Mouse (Mus musculus): ENCODE data around the gene Ube2t. TPM values are rescaled to one million over a fixed set of nuclear protein-coding genes. Genes with fewer than 3 reads are reported as not detected.
A peak's percentile ranks its signal among the peaks of the same experiment; 100 is the strongest.

Ube2t gene
- polyA plus RNA-seq, 1 experiment from 2014 or later: 42.5 TPM

DNA sequence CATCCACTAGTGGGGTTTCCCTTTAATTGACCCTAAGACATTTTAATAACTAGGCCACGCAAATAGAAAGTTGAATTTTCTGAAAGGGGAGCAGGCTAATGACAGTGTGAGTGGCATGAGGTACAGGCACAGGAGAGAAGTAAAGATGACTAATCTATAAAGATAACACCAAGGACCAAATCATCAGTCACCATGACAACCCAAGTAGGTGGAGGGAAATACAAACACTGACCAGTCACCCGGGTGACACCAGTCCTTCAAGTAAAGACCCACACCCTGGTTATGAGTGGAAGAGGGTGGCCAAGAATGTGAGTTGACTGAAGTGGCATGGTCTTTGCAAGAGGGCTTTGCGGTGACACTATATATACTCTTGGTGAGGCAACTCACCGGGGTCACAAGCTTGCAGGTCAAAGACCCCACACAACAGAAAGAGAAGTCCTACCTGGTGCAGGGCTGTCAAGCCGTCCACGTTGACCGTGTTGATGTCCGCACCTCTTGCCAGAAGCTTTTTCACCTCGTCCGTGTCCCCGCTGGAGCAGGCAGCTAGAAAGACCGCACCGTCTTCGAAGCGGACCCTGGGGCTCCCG is 7.2 kb upstream of the Ube2t start:
- H3K27ac ChIP-seq (replicated peaks): peak overlapping the region; percentile 92
- peak overlapping the region; percentile 82 for H3K4me2 ChIP-seq
- H3K4me1 ChIP-seq: peaks cover 42% of the 10 kb centered on the region
- 3% methylated on average over 16 of the region's 16 CpGs for WGBS
- H3K9me3 ChIP-seq: no peaks in the 10 kb centered on the region
- peaks cover 5% of the 10 kb centered on the region; the same call in 1 of the 2 replicates for H3K36me3 ChIP-seq
- H3K4me3 ChIP-seq: peak overlapping the region; percentile 90
- H3K27me3 ChIP-seq (replicated peaks): no peaks in the 10 kb centered on the region
- ATAC-seq (ENCODE audit: extremely low read depth, insufficient number of reproducible peaks, low FRiP score, low TSS enrichment): no peak
- peak overlapping the region; percentile 95 for H3K9ac ChIP-seq

DNA sequence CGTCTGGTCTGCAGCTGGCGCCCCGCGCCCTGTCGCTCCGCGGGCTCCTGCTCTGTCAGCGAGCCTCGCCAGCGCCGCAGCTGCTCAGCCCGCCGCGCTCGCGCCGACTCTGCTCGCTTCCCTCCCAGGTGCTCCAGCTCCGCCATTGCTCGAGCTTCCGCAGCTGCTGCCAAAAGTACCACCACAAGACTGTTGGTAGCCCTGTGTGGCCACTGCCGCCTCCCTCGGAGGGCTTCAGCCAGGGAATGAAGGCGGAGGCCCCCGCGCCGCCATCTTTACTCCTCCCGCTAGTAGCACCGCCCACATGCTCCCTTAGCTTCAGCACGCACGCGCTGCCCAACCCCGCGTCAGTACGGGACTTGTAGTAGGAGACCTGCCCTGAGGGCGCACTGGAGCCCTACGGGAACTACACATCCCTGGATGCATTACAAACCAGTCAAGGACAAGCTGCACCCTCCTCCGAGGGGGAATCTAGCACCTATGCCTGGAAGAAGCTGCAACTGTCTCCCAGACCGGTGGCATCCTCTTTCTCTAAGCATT is 6.7 kb upstream of the Ube2t start, which contains the start of gene Ppp1r12b:
Ppp1r12b (minus strand) TSS at position 306 of the 540 bp plus-strand sequence.
- H3K4me3 ChIP-seq: peak within 1 kb of the TSS; percentile 90
- H3K9ac ChIP-seq: peak within 1 kb of the TSS; percentile 95
- H3K27ac ChIP-seq (replicated peaks): peak within 1 kb of the TSS; percentile 92
- peak within 1 kb of the TSS; percentile 82 for H3K4me2 ChIP-seq
- no peaks in the 10 kb centered on the region for H3K27me3 ChIP-seq (replicated peaks)
- H3K36me3 ChIP-seq: peaks cover 5% of the 10 kb centered on the region; the same call in 1 of the 2 replicates
- peak; percentile 93 for ATAC-seq (ENCODE audit: extremely low read depth, insufficient number of reproducible peaks, low FRiP score, low TSS enrichment)
- H3K4me1 ChIP-seq: peaks cover 37% of the 10 kb centered on the region
- H3K9me3 ChIP-seq: no peaks in the 10 kb centered on the region
- under 1% methylated on average over 39 of the region's 39 CpGs for WGBS

DNA sequence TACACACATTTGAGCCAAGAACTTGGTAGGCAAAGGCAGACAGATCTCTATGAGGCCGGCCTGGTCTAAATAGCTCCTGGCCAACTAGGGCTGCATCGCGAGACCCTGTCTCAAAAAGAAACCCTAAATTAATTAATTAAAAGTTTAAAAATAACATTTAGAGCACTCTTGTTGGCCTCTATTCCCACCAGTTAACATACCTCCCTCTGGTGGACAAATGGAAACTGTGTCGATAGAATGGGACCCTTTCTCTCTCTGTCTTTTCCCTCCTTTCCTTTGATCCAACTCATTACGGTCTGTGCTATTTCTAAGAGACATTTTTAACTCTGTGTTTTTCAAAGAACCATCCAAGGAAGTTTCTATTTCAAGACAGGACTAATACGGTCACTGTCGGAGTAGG is 1.7 kb upstream of the Ube2t start:
- 46% methylated on average over 7 of the region's 7 CpGs for WGBS
- no peaks in the 10 kb centered on the region for H3K27me3 ChIP-seq (replicated peaks)
- no peak overlapping the region for H3K27ac ChIP-seq (replicated peaks)
- peaks cover 5% of the 10 kb centered on the region; the same call in 1 of the 2 replicates for H3K36me3 ChIP-seq
- no peak overlapping the region for H3K4me3 ChIP-seq
- H3K4me1 ChIP-seq: peaks cover 22% of the 10 kb centered on the region
- H3K9me3 ChIP-seq: no peaks in the 10 kb centered on the region
- ATAC-seq (ENCODE audit: extremely low read depth, insufficient number of reproducible peaks, low FRiP score, low TSS enrichment): no peak
- no peak overlapping the region for H3K9ac ChIP-seq
- H3K4me2 ChIP-seq: no peak overlapping the region

DNA sequence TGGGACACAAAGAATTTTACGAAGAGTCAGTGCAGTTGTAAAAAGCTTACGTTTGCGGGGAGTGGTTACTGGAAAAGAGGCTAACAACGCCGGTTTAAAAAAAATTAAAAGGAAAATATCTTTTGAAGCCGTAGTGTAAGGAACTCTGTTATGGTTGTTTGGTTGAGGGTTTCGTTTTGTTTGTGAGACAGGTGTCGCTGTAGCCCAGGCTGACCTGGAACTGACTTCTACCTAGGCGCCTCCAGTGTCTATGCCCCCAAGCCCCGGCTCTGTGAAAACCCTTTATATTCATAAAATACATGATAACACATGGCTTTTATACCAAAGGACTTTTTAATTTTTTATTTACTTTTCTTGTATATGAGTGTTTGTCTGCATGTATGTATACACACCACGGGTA is 456 bp downstream of the Ube2t start:
- Histone ChIP-seq H3K4me2 (peak overlapping the region; percentile 84), H3K36me3 (peaks cover 16% of the 10 kb centered on the region), H3K27ac (replicated peaks) (peak overlapping the region; percentile 53), H3K9ac (peak overlapping the region; percentile 85), H3K4me3 (peak overlapping the region; percentile 74), H3K4me1 (peaks cover 22% of the 10 kb centered on the region), H3K27me3 (replicated peaks) (no peaks in the 10 kb centered on the region), H3K9me3 (no peaks in the 10 kb centered on the region)
- ATAC-seq (ENCODE audit: extremely low read depth, insufficient number of reproducible peaks, low FRiP score, low TSS enrichment): no peak
- WGBS: 4% methylated on average over 11 of the region's 11 CpGs

DNA sequence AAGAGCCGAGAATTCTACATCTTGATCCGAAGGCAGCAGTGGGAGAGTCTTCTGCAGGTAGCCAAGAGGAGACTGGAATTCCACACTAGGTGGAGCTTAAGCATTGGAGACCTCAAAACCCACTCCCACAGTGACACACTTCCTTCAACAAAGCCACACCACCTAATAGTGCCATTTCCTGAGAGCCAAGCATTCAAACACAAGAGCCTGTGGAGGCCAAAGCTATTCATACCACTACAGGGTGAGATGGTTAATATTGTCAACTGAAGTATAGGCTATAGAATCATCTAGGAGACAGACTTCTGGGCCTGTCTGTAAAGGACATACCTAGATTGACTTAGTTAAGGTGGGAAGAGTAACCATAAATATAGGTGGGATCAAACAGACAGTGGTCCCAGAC is 3.1 kb downstream of the Ube2t start:
- H3K9ac ChIP-seq: no peak overlapping the region
- no peak overlapping the region for H3K27ac ChIP-seq (replicated peaks)
- H3K27me3 ChIP-seq (replicated peaks): no peaks in the 10 kb centered on the region
- H3K4me2 ChIP-seq: no peak overlapping the region
- peaks cover 42% of the 10 kb centered on the region for H3K36me3 ChIP-seq
- no peak overlapping the region for H3K4me3 ChIP-seq
- no peaks in the 10 kb centered on the region for H3K9me3 ChIP-seq
- 95% methylated on average over 2 of the region's 2 CpGs for WGBS
- ATAC-seq (ENCODE audit: extremely low read depth, insufficient number of reproducible peaks, low FRiP score, low TSS enrichment): no peak
- peaks cover 22% of the 10 kb centered on the region for H3K4me1 ChIP-seq

DNA sequence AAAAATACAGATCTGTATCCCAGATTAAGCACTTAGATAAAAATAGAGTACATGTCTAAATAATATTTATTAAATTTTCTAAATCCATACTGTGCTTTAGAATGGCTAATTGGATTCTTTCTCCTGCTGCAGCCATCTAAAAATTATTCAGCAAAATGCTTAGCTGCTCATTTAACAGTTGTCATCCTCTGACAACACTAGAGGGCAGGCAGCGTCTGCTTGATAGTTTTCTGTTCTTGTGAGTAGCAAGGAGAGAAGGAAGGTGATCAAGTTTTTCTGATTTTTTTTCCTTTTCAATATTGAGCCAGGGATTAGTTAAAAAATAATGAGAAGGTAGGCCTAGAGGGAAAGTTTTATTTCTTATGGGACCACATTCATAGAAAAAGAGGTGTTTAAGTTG is 10.6 kb downstream of the Ube2t start:
- H3K4me2 ChIP-seq: no peak overlapping the region
- no peak overlapping the region for H3K27ac ChIP-seq (replicated peaks)
- peaks cover 74% of the 10 kb centered on the region for H3K36me3 ChIP-seq
- H3K27me3 ChIP-seq (replicated peaks): no peaks in the 10 kb centered on the region
- no peak overlapping the region for H3K4me3 ChIP-seq
- no peak overlapping the region for H3K9ac ChIP-seq
- no peak for ATAC-seq (ENCODE audit: extremely low read depth, insufficient number of reproducible peaks, low FRiP score, low TSS enrichment)
- H3K9me3 ChIP-seq: no peaks in the 10 kb centered on the region
- WGBS: 79% methylated on average over 1 of the region's 1 CpGs
- no peaks in the 10 kb centered on the region for H3K4me1 ChIP-seq

DNA sequence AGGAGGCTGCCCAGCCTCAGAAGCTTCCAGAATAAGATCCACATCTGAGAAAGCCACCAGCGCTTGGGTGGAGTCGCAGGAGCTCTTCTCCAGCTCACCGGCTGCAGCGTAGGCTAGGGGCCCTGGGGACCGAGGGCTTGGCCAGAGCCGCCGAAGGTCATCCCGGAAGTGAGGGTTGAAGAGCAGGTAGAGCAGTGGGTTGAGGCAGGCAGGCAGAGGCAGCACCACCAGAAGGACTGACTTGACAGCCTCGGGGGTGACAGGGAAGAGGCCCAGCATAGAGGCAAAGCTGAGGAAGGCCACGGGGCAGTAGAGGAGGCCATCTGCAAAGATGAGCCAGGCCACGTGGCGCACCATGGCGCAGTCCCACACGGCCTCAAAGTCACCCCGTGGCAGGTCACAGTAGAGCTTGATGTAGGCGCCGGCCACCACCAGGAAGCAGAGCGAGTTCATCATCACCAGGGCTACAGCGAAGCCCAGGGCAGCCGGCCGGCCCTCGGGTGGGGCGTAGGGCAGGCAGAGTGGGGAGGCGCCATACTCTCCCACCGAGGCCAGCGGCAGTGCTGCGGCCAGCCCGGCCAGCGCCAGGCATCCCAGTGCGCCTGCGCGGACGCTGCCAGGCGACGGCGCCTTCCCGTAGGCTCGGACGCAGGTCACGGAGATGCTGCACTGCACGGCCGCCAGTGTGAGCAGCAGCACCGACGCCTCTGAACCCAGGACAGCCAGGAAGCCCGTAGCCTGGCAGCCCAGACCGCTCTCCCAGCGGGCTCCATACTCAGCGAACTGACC is 25.0 kb downstream of the Ube2t start:
- H3K36me3 ChIP-seq: no peaks in the 10 kb centered on the region
- ATAC-seq (ENCODE audit: extremely low read depth, insufficient number of reproducible peaks, low FRiP score, low TSS enrichment): no peak
- peaks cover 45% of the 10 kb centered on the region for H3K27me3 ChIP-seq (replicated peaks)
- peak overlapping the region; percentile 52 for H3K4me3 ChIP-seq
- peak overlapping the region; percentile 69 for H3K9ac ChIP-seq
- H3K4me1 ChIP-seq: peaks cover 15% of the 10 kb centered on the region
- H3K9me3 ChIP-seq: no peaks in the 10 kb centered on the region
- H3K4me2 ChIP-seq: peak overlapping the region; percentile 85
- H3K27ac ChIP-seq (replicated peaks): no peak overlapping the region
- 26% methylated on average over 48 of the region's 48 CpGs for WGBS

DNA sequence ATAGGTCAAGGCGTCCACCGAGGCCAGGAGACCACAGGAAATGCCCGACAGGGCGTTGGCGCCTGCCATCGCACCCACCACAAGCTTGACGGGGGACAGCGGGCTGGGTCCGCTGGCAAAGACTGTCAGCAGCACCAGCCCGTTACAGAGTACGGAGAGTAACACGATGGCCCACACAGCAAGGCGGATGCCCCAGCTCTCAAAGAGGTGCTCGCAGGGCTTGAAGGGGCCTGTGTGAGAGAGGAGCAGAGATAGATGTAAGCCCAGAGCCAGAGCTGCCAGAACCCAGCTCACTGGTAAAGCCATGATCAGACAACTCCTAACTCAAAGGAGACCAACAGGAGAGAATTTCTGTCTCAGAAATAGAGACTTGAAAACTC is 25.6 kb downstream of the Ube2t start:
- Histone ChIP-seq H3K27me3 (replicated peaks) (peaks cover 46% of the 10 kb centered on the region), H3K36me3 (no peaks in the 10 kb centered on the region), H3K4me2 (peak overlapping the region; percentile 85), H3K27ac (replicated peaks) (no peak overlapping the region), H3K9ac (peak overlapping the region; percentile 69), H3K4me1 (peaks cover 20% of the 10 kb centered on the region), H3K4me3 (peak overlapping the region; percentile 52), H3K9me3 (no peaks in the 10 kb centered on the region)
- 7% methylated on average over 14 of the region's 14 CpGs for WGBS
- ATAC-seq (ENCODE audit: extremely low read depth, insufficient number of reproducible peaks, low FRiP score, low TSS enrichment): no peak

DNA sequence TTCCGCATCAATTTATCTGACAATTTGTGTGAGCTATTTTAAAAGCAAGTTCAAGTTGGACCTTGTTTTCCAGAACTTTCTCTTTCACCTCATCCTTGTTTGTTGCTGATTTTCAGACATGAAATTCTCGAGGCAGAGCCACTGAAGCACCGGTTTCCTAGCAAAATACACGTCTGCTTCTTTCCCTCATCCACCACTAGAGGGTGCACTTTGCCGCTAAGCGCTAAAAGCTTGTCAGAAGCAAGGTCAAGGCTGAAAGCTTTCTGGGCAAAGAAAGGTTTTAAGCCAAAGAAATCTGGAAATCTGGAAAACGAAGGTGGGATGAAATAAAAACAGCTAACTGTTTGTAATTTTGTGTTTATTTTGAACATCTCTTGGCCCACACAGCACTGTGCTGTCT is 27.0 kb downstream of the Ube2t start:
- Histone ChIP-seq H3K27ac (replicated peaks) (no peak overlapping the region), H3K36me3 (no peaks in the 10 kb centered on the region), H3K27me3 (replicated peaks) (peaks cover 56% of the 10 kb centered on the region), H3K4me1 (peaks cover 20% of the 10 kb centered on the region), H3K4me3 (no peak overlapping the region), H3K4me2 (no peak overlapping the region), H3K9me3 (no peaks in the 10 kb centered on the region), H3K9ac (no peak overlapping the region)
- no peak for ATAC-seq (ENCODE audit: extremely low read depth, insufficient number of reproducible peaks, low FRiP score, low TSS enrichment)
- WGBS: 10% methylated on average over 7 of the region's 7 CpGs

DNA sequence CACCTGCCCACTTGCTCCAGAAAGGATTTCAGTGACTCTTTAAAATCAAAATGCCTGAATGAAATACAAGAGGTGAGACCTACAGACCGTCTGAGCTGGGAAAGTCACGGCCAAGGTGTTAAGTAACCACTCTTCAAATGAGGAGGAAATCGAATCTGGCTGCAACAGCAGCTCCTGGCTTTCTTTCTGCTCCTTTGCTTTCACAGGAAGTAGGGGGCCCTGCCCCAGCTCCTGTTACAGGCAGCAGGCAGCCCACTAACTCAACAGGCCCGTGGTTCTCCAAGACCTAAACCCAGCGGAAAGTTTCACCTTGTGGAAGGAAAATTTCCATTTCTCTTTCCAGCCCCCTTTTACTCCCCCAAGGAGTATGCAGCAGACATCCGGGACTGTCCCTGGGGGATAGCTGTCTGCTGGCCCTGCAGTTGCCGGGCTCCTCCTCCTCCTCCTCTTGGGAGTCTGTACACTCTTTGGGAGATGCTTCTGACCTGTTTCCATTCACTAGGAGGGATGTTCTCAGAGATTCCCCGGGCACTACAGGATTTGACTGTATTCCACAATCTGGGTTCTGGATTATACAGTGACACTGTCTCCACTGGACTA is 29.8 kb downstream of the Ube2t start:
- Histone ChIP-seq H3K9me3 (no peaks in the 10 kb centered on the region), H3K4me3 (no peak overlapping the region), H3K4me1 (peaks cover 20% of the 10 kb centered on the region), H3K4me2 (no peak overlapping the region), H3K9ac (0 out of 2 replicates have a peak overlapping the region, but pooled peaks have one; percentile 19), H3K36me3 (no peaks in the 10 kb centered on the region), H3K27me3 (replicated peaks) (peaks cover 72% of the 10 kb centered on the region), H3K27ac (replicated peaks) (0 out of 2 replicates have a peak overlapping the region, but pooled peaks have one; percentile 8)
- ATAC-seq (ENCODE audit: extremely low read depth, insufficient number of reproducible peaks, low FRiP score, low TSS enrichment): no peak
- 27% methylated on average over 8 of the region's 8 CpGs for WGBS

DNA sequence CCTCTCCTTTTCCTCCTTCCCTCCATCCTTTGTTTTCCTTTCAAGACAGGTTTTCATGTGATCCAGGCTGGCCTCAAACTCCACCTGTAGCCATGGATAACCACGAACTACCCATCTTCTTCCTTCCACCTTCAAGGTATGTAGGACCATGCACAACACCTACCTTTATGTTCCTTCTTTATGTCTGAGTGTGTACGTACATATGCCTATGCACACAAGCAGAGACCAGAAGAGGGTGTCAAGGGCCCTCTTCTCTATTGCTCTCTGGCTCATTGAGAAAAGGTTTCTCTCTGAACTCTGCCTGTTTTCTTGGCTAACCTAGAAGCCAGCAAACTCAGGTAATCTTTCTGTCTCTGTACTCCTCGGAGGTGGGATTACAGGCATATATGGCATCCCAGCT is 32.4 kb downstream of the Ube2t start:
- H3K4me3 ChIP-seq: no peak overlapping the region
- WGBS: 71% methylated on average over 3 of the region's 3 CpGs
- H3K9ac ChIP-seq: no peak overlapping the region
- peaks cover 66% of the 10 kb centered on the region for H3K27me3 ChIP-seq (replicated peaks)
- H3K4me2 ChIP-seq: no peak overlapping the region
- ATAC-seq (ENCODE audit: extremely low read depth, insufficient number of reproducible peaks, low FRiP score, low TSS enrichment): no peak
- no peak overlapping the region for H3K27ac ChIP-seq (replicated peaks)
- no peaks in the 10 kb centered on the region for H3K36me3 ChIP-seq
- H3K4me1 ChIP-seq: peaks cover 13% of the 10 kb centered on the region
- H3K9me3 ChIP-seq: no peaks in the 10 kb centered on the region
